Mouse (Mus musculus): ENCODE data around the gene Slc22a14.
"Not testable (repeated sequence)": the region's sequence is repeated elsewhere in the genome, so short reads cannot be mapped to it uniquely, and the experiment has no call there.

The Slc22a14 gene

GRCm38 (mm10) chr9:119321392-119322229 is 43.7 kb downstream of the Slc22a14 start:
- DNase-seq, result no peak

GRCm38 (mm10) chr9:119320946-119321345 is 44.4 kb downstream of the Slc22a14 start:
- DNase-seq, result no peak

- no peak for DNase-seq
Observed at GRCm38 (mm10) chr9:119320446-119320845, 44.9 kb downstream of the Slc22a14 start.

- DNase-seq, result no peak
Observed at GRCm38 (mm10) chr9:119318891-119319290, 46.5 kb downstream of the Slc22a14 start.

- no peak for DNase-seq
Observed at GRCm38 (mm10) chr9:119313096-119313495, 52.3 kb downstream of the Slc22a14 start.

GRCm38 (mm10) chr9:119309067-119309466 is 56.3 kb downstream of the Slc22a14 start:
- DNase-seq, result no peak

- no peak for DNase-seq
Observed at GRCm38 (mm10) chr9:119305863-119306262, 59.5 kb downstream of the Slc22a14 start.

- DNase-seq, result no peak
Observed at GRCm38 (mm10) chr9:119298563-119298962, 66.8 kb downstream of the Slc22a14 start.

- DNase-seq, result no peak
Observed at GRCm38 (mm10) chr9:119297696-119298095, 67.7 kb downstream of the Slc22a14 start.

- DNase-seq, result no peak
Observed at GRCm38 (mm10) chr9:119290791-119291190, 74.6 kb downstream of the Slc22a14 start.

GRCm38 (mm10) chr9:119280894-119281682 is 84.3 kb downstream of the Slc22a14 start:
- DNase-seq, result no peak

GRCm38 (mm10) chr9:119278031-119278430 is 87.3 kb downstream of the Slc22a14 start:
- no peak for DNase-seq

GRCm38 (mm10) chr9:119276321-119276720 is 89.0 kb downstream of the Slc22a14 start:
- DNase-seq, result no peak

GRCm38 (mm10) chr9:119274814-119275213 is 90.5 kb downstream of the Slc22a14 start:
- not testable (repeated sequence) for DNase-seq

- no peak for DNase-seq
Observed at GRCm38 (mm10) chr9:119271496-119271895, 93.9 kb downstream of the Slc22a14 start.

GRCm38 (mm10) chr9:119268588-119269145 is 96.7 kb downstream of the Slc22a14 start:
- no peak for DNase-seq

- DNase-seq, result no peak
Observed at GRCm38 (mm10) chr9:119268120-119268519, 97.2 kb downstream of the Slc22a14 start.

GRCm38 (mm10) chr9:119266121-119266395 is 99.3 kb downstream of the Slc22a14 start:
- not testable (repeated sequence) for DNase-seq

GRCm38 (mm10) chr9:119265373-119266120 is 99.8 kb downstream of the Slc22a14 start:
- DNase-seq, result not testable (repeated sequence)

GRCm38 (mm10) chr9:119263067-119263466 is 102.3 kb downstream of the Slc22a14 start:
- no peak for DNase-seq

- no peak for DNase-seq
Observed at GRCm38 (mm10) chr9:119260825-119261224, 104.5 kb downstream of the Slc22a14 start.

GRCm38 (mm10) chr9:119258785-119259184 is 106.6 kb downstream of the Slc22a14 start:
- DNase-seq, result no peak

GRCm38 (mm10) chr9:119258128-119258527 is 107.2 kb downstream of the Slc22a14 start:
- DNase-seq, result no peak
